Mouse (Mus musculus): ENCODE data around the gene Tex29. TPM values are rescaled to one million over a fixed set of nuclear protein-coding genes. Genes with fewer than 3 reads are reported as not detected.
A peak's percentile ranks its signal among the peaks of the same experiment; 100 is the strongest.
"Not testable (repeated sequence)": the region's sequence is repeated elsewhere in the genome, so short reads cannot be mapped to it uniquely, and the experiment has no call there.

Tex29 gene
- polyA plus RNA-seq, 1 experiment from 2014 or later = not detected

DNA sequence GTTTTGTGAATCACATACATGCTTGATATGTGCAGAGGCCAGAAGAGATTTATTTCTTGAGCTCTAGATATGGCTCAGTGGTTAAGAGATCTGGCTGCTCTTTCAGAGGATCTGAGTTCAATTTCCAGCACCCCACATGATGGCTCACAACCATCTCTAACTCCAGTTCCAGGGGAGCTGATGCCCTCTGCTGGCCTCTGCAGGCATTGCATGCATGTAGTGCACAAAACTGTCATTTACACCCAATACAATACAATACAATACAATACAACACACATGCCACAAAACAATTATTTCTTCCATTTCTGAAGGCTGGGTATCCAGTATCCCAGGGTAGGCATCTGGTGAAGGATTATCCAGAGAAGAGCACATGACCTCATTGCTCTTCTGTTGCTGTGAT lies 27.6 kb downstream of the Tex29 start:
- DNase-seq (ENCODE audit: low spot score) (no peak), ATAC-seq (replicated peaks; ENCODE audit: insufficient number of reproducible peaks, low FRiP score, low TSS enrichment, low read depth) (no peak)
- Histone ChIP-seq H3K9ac (replicated peaks; ENCODE audit: low read length) (no peak overlapping the region), H3K4me1 (ENCODE audit: control insufficient read depth, insufficient read depth, low read length) (no peaks in the 10 kb centered on the region), H3K4me2 (ENCODE audit: low read depth, low read length) (no peak overlapping the region), H3K27me3 (ENCODE audit: control insufficient read depth, insufficient read depth, low read length) (no peaks in the 10 kb centered on the region), H3K4me3 (ENCODE audit: low read depth, low read length) (no peak overlapping the region), H3K9me3 (replicated peaks; ENCODE audit: control insufficient read depth, low read length) (no peaks in the 10 kb centered on the region), H3K27ac (replicated peaks; ENCODE audit: low read depth, low read length) (no peak overlapping the region), H3K36me3 (replicated peaks; ENCODE audit: control insufficient read depth, insufficient read depth, low read depth, low read length) (no peaks in the 10 kb centered on the region)

DNA sequence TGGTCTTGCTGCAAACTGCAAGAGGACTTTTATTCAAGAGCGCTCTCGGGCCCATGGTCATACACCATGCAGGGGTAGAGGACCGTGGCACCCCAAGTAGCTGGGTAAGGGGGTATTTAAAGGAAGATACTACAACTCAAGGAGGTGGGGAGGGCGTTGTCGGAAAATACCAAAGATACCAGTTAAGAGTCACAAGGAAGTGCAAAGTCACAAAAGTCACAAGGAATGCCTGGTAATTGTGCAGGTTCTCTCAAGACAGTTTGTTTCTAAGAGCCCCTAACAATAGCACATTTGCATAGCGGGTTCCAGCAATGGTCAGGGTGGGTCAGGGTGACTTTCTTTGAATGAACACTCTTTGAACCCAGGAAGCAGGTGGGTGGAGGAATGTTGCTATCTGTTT lies 34.0 kb downstream of the Tex29 start:
- H3K9ac ChIP-seq (replicated peaks; ENCODE audit: low read length); H3K9me3 ChIP-seq (replicated peaks; ENCODE audit: control insufficient read depth, low read length); H3K27ac ChIP-seq (replicated peaks; ENCODE audit: low read depth, low read length); H3K27me3 ChIP-seq (ENCODE audit: control insufficient read depth, insufficient read depth, low read length); H3K36me3 ChIP-seq (replicated peaks; ENCODE audit: control insufficient read depth, insufficient read depth, low read depth, low read length); H3K4me2 ChIP-seq (ENCODE audit: low read depth, low read length); H3K4me3 ChIP-seq (ENCODE audit: low read depth, low read length); DNase-seq (ENCODE audit: low spot score); ATAC-seq (replicated peaks; ENCODE audit: insufficient number of reproducible peaks, low FRiP score, low TSS enrichment, low read depth); H3K4me1 ChIP-seq (ENCODE audit: control insufficient read depth, insufficient read depth, low read length): not testable (repeated sequence)
- 89% methylated on average over 6 of the region's 6 CpGs for WGBS

DNA sequence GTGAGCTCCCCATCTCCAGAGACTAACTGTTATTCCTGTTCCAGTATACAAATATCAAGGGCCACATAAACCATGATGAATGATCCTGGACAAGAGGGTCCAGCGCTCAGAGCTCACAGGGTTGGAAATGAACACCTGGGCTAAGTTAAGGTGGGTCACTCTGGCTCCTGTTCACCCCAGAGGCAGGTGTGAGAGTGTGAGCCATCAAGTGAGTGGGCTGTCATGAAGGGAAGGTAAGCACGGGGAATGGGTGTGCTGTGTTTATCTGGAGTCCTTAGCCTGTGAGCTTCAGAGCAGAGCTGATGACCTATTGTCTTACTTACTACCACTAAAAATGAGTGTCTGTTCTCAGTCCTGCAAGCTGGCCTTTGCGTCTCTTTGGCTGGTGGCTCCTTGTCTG lies 44.4 kb downstream of the Tex29 start:
- 92% methylated on average over 3 of the region's 3 CpGs for WGBS
- H3K4me3 ChIP-seq (ENCODE audit: low read depth, low read length) = no peak overlapping the region
- ATAC-seq (replicated peaks; ENCODE audit: insufficient number of reproducible peaks, low FRiP score, low TSS enrichment, low read depth) (no peak), DNase-seq (ENCODE audit: low spot score) (no peak)
- H3K4me2 ChIP-seq (ENCODE audit: low read depth, low read length) = no peak overlapping the region
- H3K36me3 ChIP-seq (replicated peaks; ENCODE audit: control insufficient read depth, insufficient read depth, low read depth, low read length) = no peaks in the 10 kb centered on the region
- H3K27me3 ChIP-seq (ENCODE audit: control insufficient read depth, insufficient read depth, low read length) = no peaks in the 10 kb centered on the region
- H3K9me3 ChIP-seq (replicated peaks; ENCODE audit: control insufficient read depth, low read length) = no peaks in the 10 kb centered on the region; the same call in 1 of the 2 replicates
- no peak overlapping the region for H3K27ac ChIP-seq (replicated peaks; ENCODE audit: low read depth, low read length)
- H3K4me1 ChIP-seq (ENCODE audit: control insufficient read depth, insufficient read depth, low read length) = no peaks in the 10 kb centered on the region
- H3K9ac ChIP-seq (replicated peaks; ENCODE audit: low read length) = no peak overlapping the region

DNA sequence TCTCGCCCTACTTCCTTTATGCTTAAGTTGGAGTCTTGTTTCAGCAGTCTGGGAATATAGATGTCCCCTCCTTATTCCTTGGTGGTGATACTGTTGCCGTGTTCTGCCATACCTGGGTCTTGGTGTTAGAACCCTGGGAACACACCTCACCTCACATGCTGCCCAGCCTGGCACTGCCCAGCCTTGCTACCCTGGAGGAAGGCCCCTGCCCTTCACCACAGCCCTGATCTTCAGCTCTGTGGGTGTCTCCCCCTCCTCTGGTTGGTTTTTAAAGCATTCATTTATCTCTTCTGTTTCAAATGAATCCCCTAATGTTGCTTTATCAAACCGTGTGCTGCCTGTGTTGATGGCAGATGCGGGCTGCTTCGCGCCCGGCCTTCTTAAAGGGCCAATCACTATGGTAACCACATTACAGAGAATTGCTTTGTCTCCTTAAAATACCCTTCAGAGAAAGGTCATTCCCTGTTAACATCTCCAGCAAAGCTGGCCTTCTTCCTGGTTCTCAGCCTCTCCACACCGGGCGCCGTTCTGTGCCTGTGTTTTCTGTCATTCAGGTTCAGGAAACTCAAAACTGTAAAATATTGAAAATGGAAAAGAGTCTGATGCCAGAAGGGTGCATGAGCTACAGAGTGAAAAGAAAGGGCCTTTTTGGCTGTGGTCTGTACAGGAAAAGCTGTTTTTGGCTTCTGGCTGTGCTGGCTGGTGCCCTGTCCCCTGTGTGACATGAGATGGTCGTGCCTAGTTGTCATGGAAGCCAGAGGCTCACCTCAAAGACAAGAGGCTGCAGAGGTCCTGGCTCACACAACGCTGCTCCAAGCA lies 45.8 kb downstream of the Tex29 start:
- Histone ChIP-seq H3K9me3 (replicated peaks; ENCODE audit: control insufficient read depth, low read length) (no peaks in the 10 kb centered on the region; the same call in 1 of the 2 replicates), H3K27me3 (ENCODE audit: control insufficient read depth, insufficient read depth, low read length) (no peaks in the 10 kb centered on the region), H3K27ac (replicated peaks; ENCODE audit: low read depth, low read length) (peak overlapping the region; percentile 13), H3K4me3 (ENCODE audit: low read depth, low read length) (no peak overlapping the region), H3K4me1 (ENCODE audit: control insufficient read depth, insufficient read depth, low read length) (no peaks in the 10 kb centered on the region), H3K4me2 (ENCODE audit: low read depth, low read length) (no peak overlapping the region), H3K9ac (replicated peaks; ENCODE audit: low read length) (no peak overlapping the region), H3K36me3 (replicated peaks; ENCODE audit: control insufficient read depth, insufficient read depth, low read depth, low read length) (no peaks in the 10 kb centered on the region)
- WGBS = 58% methylated on average over 12 of the region's 12 CpGs
- peak; percentile 9 for DNase-seq (ENCODE audit: low spot score)
- ATAC-seq (replicated peaks; ENCODE audit: insufficient number of reproducible peaks, low FRiP score, low TSS enrichment, low read depth) = peak; percentile 23; the same call in 1 of the 2 replicates

DNA sequence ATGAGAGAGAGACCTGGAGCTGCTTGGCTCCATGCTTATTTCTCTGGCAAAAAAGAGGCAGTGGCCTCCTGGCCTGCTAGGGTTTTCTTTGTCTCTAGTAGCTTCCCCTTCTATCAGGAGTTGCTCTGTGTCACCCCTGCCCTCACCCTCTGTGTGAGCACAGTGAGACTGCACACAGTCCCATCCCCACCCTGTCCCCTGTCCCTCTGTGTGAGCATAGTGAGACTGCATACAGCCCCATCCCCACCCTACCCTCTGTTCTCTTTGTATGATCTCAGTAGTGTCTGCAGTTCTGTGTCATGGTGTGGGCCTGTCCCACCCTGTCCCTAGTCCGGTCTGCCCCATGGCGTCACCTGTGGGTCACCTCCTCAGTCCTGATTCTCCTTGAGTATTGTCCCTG lies 46.5 kb downstream of the Tex29 start:
- Histone ChIP-seq H3K4me3 (ENCODE audit: low read depth, low read length) (no peak overlapping the region), H3K4me1 (ENCODE audit: control insufficient read depth, insufficient read depth, low read length) (no peaks in the 10 kb centered on the region), H3K4me2 (ENCODE audit: low read depth, low read length) (no peak overlapping the region), H3K36me3 (replicated peaks; ENCODE audit: control insufficient read depth, insufficient read depth, low read depth, low read length) (no peaks in the 10 kb centered on the region), H3K9ac (replicated peaks; ENCODE audit: low read length) (no peak overlapping the region), H3K27ac (replicated peaks; ENCODE audit: low read depth, low read length) (no peak overlapping the region; the same call in 1 of the 2 replicates), H3K27me3 (ENCODE audit: control insufficient read depth, insufficient read depth, low read length) (no peaks in the 10 kb centered on the region), H3K9me3 (replicated peaks; ENCODE audit: control insufficient read depth, low read length) (no peaks in the 10 kb centered on the region; the same call in 1 of the 2 replicates)
- ATAC-seq (replicated peaks; ENCODE audit: insufficient number of reproducible peaks, low FRiP score, low TSS enrichment, low read depth) (0 out of 2 replicates have a peak, but pooled peaks have one; percentile 48), DNase-seq (ENCODE audit: low spot score) (no peak)
- 94% methylated on average over 2 of the region's 2 CpGs for WGBS

DNA sequence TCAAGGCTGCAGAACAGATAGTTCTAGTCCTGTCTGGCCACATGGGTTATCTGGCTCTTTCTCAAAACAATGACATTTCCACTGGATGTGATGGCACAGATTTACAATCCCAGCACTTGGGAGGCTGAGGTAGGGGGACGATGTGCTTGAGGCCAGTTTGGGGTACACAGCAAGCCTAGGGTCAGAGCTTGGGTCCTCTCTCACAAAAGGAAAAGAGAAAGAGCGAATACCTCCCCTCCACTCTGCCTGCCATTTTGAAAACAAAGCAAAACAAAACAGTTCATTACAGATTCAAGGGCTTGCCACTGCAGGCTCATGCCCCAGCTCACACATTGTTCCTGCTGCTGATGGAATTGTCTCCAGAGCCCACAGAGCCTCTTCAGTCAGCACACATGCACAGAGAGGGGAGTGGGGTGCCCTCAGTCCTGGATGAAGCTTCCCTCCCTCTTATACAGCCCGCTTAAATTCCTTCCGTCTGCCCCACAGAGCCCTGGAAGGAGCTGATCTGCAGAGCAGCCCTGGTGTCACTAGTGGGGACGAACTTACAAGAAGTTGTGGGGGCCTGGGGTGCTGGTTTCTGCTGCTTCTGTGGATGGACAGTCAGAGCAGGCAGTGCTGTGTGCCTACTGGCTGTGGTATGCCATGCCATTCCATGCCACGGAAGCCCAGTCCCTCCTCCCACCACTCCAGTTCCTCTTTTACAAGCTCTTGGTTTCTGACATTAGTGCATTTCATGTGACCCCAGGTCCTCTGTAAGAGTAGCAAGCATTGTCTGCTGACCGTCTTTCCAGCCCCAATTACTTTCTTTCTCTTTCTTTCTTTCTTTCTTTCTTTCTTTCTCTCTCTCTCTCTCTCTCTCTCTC lies 49.1 kb downstream of the Tex29 start:
- Histone ChIP-seq H3K9ac (replicated peaks; ENCODE audit: low read length) (no peak overlapping the region), H3K27ac (replicated peaks; ENCODE audit: low read depth, low read length) (no peak overlapping the region), H3K36me3 (replicated peaks; ENCODE audit: control insufficient read depth, insufficient read depth, low read depth, low read length) (no peaks in the 10 kb centered on the region), H3K9me3 (replicated peaks; ENCODE audit: control insufficient read depth, low read length) (no peaks in the 10 kb centered on the region), H3K27me3 (ENCODE audit: control insufficient read depth, insufficient read depth, low read length) (no peaks in the 10 kb centered on the region), H3K4me3 (ENCODE audit: low read depth, low read length) (no peak overlapping the region), H3K4me2 (ENCODE audit: low read depth, low read length) (no peak overlapping the region), H3K4me1 (ENCODE audit: control insufficient read depth, insufficient read depth, low read length) (no peaks in the 10 kb centered on the region)
- DNase-seq (ENCODE audit: low spot score) (no peak), ATAC-seq (replicated peaks; ENCODE audit: insufficient number of reproducible peaks, low FRiP score, low TSS enrichment, low read depth) (no peak; the same call in 1 of the 2 replicates)
- whole genome bisulfite sequencing = 63% methylated on average over 7 of the region's 7 CpGs

DNA sequence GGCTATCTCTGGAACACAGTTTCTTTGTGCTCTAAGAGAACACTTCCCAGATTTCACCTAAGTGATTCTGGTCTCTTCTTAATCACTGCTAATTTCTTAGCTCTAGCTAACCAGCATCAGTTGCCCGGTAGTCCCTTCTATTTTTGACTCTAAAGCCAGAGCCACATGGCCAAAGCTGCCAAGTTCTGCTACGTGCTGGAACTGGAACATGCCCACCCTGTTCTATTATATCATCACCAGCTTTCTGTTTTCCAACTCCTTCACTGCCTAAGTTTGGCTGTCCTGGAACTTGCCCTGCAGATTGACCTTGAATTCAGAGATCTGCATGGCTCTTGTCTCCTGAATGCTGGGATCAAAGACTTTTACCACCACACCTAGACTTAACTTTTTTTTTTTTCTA lies 52.5 kb downstream of the Tex29 start:
- Histone ChIP-seq H3K4me3 (ENCODE audit: low read depth, low read length) (no peak overlapping the region), H3K4me1 (ENCODE audit: control insufficient read depth, insufficient read depth, low read length) (no peaks in the 10 kb centered on the region), H3K9me3 (replicated peaks; ENCODE audit: control insufficient read depth, low read length) (no peaks in the 10 kb centered on the region), H3K9ac (replicated peaks; ENCODE audit: low read length) (no peak overlapping the region), H3K36me3 (replicated peaks; ENCODE audit: control insufficient read depth, insufficient read depth, low read depth, low read length) (no peaks in the 10 kb centered on the region), H3K27me3 (ENCODE audit: control insufficient read depth, insufficient read depth, low read length) (no peaks in the 10 kb centered on the region), H3K4me2 (ENCODE audit: low read depth, low read length) (no peak overlapping the region), H3K27ac (replicated peaks; ENCODE audit: low read depth, low read length) (no peak overlapping the region)
- DNase-seq (ENCODE audit: low spot score) (no peak), ATAC-seq (replicated peaks; ENCODE audit: insufficient number of reproducible peaks, low FRiP score, low TSS enrichment, low read depth) (no peak)
- 86% methylated on average over 2 of the region's 2 CpGs for WGBS

Measured in embryonic facial prominence, embryonic 11.5 days (tissue).